Mouse (Mus musculus): ENCODE data around the gene Slc25a34. TPM values are rescaled to one million over a fixed set of nuclear protein-coding genes. Genes with fewer than 3 reads are reported as not detected.
A peak's percentile ranks its signal among the peaks of the same experiment; 100 is the strongest.

Slc25a34 gene
- polyA plus RNA-seq, 1 experiment from 2014 or later: 0.14 TPM

DNA sequence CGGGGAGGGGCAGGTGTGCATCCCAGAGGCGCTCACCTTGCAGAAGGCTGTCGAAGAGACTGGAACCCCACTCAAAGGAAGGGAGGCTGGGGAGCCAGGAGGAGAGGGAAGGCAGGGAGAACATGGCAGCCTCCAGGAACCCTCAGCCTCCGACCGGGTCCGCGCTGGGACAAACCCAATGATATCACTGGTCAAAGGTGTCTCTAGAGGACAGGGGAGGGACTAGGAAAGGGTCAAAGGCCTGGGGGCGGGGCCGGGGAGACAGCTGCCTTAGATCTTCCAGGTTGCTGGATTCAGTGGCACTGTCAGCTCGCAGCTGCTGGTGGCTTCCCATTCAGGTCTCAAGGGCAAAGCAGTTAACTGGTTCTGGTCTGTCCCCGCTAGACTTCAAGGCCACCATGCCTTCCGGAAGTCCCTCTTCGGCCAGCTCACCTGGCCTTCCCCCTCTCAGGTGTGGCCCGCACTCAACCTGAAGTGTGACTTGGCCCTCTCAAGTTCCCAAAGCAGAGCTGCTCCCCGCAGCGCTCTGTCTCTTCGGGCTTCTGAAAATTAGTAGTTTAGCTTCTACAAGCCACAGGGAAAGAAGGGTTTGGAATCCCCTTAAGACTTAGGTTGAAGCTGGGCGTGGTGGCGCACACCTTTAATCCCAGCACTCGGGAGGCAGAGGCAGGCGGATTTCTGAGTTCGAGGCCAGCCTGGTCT is 5.6 kb downstream of the Slc25a34 start:
- peak; percentile 82 for ATAC-seq (ENCODE audit: low read depth)
- Histone ChIP-seq H3K36me3 (ENCODE audit: control insufficient read depth, insufficient read depth) (no peaks in the 10 kb centered on the region), H3K9ac (ENCODE audit: low read depth, low read length) (peak overlapping the region; percentile 58), H3K4me3 (ENCODE audit: low read depth, low read length) (peak overlapping the region; percentile 58), H3K4me1 (ENCODE audit: control insufficient read depth, low read depth, low read length) (peaks cover 12% of the 10 kb centered on the region), H3K4me2 (ENCODE audit: low read depth, low read length) (peak overlapping the region; percentile 59), H3K27me3 (ENCODE audit: control insufficient read depth, insufficient read depth, low read depth, low read length) (no peaks in the 10 kb centered on the region; the same call in 1 of the 2 replicates), H3K27ac (ENCODE audit: low read length) (peak overlapping the region; percentile 10; the same call in 1 of the 2 replicates), H3K9me3 (replicated peaks; ENCODE audit: control insufficient read depth, low read length) (no peaks in the 10 kb centered on the region)
- WGBS (ENCODE audit: insufficient replicate concordance): 11% methylated on average over 22 of the region's 22 CpGs

DNA sequence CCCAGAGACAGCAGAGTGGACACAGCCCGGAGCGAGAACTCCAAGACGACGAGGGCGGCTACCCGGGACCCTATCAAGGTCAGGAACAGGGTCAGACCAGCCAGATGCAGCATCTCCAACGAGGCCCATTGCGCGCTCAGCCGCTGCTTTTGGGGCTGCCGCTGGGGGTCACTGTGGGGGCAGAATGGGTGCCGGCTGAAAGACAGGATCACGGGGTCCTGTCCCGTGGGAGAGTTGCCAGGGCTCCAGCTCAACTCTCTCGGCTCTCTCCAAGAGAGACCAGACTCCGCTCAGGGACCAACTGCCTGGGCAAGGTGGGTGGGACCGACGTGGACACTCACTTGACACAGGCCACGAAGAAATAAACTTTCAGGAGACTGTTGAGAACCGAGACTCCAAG is 6.3 kb downstream of the Slc25a34 start:
- WGBS (ENCODE audit: insufficient replicate concordance): 3% methylated on average over 20 of the region's 20 CpGs
- Histone ChIP-seq H3K9me3 (replicated peaks; ENCODE audit: control insufficient read depth, low read length) (no peaks in the 10 kb centered on the region), H3K36me3 (ENCODE audit: control insufficient read depth, insufficient read depth) (no peaks in the 10 kb centered on the region), H3K27me3 (ENCODE audit: control insufficient read depth, insufficient read depth, low read depth, low read length) (no peaks in the 10 kb centered on the region; the same call in 1 of the 2 replicates), H3K27ac (ENCODE audit: low read length) (peak overlapping the region; percentile 10; the same call in 1 of the 2 replicates), H3K9ac (ENCODE audit: low read depth, low read length) (peak overlapping the region; percentile 58), H3K4me1 (ENCODE audit: control insufficient read depth, low read depth, low read length) (peaks cover 12% of the 10 kb centered on the region), H3K4me3 (ENCODE audit: low read depth, low read length) (peak overlapping the region; percentile 58), H3K4me2 (ENCODE audit: low read depth, low read length) (peak overlapping the region; percentile 59)
- peak; percentile 28 for ATAC-seq (ENCODE audit: low read depth)

DNA sequence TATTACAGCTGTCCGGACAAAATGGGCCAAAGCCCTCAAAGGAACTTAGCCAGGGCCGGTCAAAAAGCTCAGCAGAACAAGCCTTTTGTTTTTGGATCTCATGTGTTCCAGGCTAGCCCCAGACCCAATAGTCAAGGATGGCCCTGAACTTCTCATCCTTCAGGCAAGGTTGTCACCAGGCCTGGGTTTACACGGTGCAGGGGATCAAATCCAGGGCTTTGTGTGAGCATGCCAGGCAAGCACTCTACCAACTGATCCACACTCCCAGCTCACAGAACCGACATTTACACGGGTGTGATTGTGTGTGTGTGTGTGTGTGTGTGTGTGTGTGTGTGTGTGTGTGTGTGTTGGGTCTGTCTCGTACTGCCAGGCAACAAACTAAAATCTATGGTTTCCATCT is 6.8 kb downstream of the Slc25a34 start:
- no peak overlapping the region for H3K4me2 ChIP-seq (ENCODE audit: low read depth, low read length)
- peaks cover 12% of the 10 kb centered on the region for H3K4me1 ChIP-seq (ENCODE audit: control insufficient read depth, low read depth, low read length)
- H3K36me3 ChIP-seq (ENCODE audit: control insufficient read depth, insufficient read depth): no peaks in the 10 kb centered on the region
- 58% methylated on average over 6 of the region's 6 CpGs for WGBS (ENCODE audit: insufficient replicate concordance)
- no peaks in the 10 kb centered on the region for H3K9me3 ChIP-seq (replicated peaks; ENCODE audit: control insufficient read depth, low read length)
- no peak overlapping the region for H3K4me3 ChIP-seq (ENCODE audit: low read depth, low read length)
- no peak overlapping the region for H3K9ac ChIP-seq (ENCODE audit: low read depth, low read length)
- no peak for ATAC-seq (ENCODE audit: low read depth)
- no peaks in the 10 kb centered on the region; the same call in 1 of the 2 replicates for H3K27me3 ChIP-seq (ENCODE audit: control insufficient read depth, insufficient read depth, low read depth, low read length)
- no peak overlapping the region for H3K27ac ChIP-seq (ENCODE audit: low read length)

DNA sequence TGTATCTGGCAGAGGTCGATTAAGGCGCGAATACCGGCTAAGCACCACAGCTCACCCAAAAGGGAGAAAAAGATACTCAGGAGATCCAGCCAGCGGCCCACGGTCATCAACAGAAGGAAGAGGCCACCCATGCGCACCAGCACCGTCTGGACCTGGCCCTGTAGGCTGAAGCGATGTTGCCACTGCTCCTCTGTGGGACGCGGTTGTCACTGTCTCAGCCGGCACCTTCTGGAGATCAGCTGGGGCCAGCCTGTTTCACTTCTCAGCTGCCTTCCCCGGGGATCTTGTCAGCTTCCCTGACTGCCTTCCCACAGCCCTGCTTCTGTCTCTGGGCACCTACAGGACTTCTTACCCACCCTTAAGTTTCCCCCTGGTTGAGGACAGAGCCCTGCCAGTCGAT is 8.7 kb downstream of the Slc25a34 start:
- H3K27me3 ChIP-seq (ENCODE audit: control insufficient read depth, insufficient read depth, low read depth, low read length): no peaks in the 10 kb centered on the region; the same call in 1 of the 2 replicates
- H3K4me3 ChIP-seq (ENCODE audit: low read depth, low read length): no peak overlapping the region
- no peak for ATAC-seq (ENCODE audit: low read depth)
- WGBS (ENCODE audit: insufficient replicate concordance): 70% methylated on average over 14 of the region's 14 CpGs
- H3K36me3 ChIP-seq (ENCODE audit: control insufficient read depth, insufficient read depth): no peaks in the 10 kb centered on the region
- peaks cover 12% of the 10 kb centered on the region for H3K4me1 ChIP-seq (ENCODE audit: control insufficient read depth, low read depth, low read length)
- H3K4me2 ChIP-seq (ENCODE audit: low read depth, low read length): no peak overlapping the region
- H3K27ac ChIP-seq (ENCODE audit: low read length): no peak overlapping the region
- no peaks in the 10 kb centered on the region for H3K9me3 ChIP-seq (replicated peaks; ENCODE audit: control insufficient read depth, low read length)
- no peak overlapping the region for H3K9ac ChIP-seq (ENCODE audit: low read depth, low read length)

DNA sequence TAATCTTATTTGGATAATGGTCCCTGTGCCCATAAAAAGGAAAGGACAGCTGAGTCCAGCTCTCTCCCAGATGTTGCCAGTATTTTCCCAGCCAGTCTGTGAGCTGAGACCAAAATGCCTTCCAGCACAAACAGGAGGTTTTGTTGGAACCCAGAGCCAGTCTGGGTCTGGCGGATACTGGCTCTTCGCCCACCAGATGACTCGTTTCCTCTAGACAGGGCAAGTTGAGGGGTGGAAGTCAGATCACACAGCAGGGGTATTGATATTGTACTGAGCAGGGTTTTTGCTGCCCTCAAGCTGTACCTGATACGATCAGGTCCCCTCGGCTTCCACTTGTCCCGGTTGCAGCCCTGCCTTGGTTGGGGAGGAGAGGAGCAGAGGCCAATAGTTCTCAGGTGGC is 14.1 kb downstream of the Slc25a34 start:
- H3K9ac ChIP-seq (ENCODE audit: low read depth, low read length): no peak overlapping the region
- H3K4me1 ChIP-seq (ENCODE audit: control insufficient read depth, low read depth, low read length): no peaks in the 10 kb centered on the region
- no peaks in the 10 kb centered on the region for H3K9me3 ChIP-seq (replicated peaks; ENCODE audit: control insufficient read depth, low read length)
- H3K4me2 ChIP-seq (ENCODE audit: low read depth, low read length): no peak overlapping the region
- H3K27me3 ChIP-seq (ENCODE audit: control insufficient read depth, insufficient read depth, low read depth, low read length): no peaks in the 10 kb centered on the region
- no peak for ATAC-seq (ENCODE audit: low read depth)
- 55% methylated on average over 6 of the region's 6 CpGs for WGBS (ENCODE audit: insufficient replicate concordance)
- no peak overlapping the region for H3K27ac ChIP-seq (ENCODE audit: low read length)
- H3K36me3 ChIP-seq (ENCODE audit: control insufficient read depth, insufficient read depth): no peaks in the 10 kb centered on the region
- no peak overlapping the region for H3K4me3 ChIP-seq (ENCODE audit: low read depth, low read length)

DNA sequence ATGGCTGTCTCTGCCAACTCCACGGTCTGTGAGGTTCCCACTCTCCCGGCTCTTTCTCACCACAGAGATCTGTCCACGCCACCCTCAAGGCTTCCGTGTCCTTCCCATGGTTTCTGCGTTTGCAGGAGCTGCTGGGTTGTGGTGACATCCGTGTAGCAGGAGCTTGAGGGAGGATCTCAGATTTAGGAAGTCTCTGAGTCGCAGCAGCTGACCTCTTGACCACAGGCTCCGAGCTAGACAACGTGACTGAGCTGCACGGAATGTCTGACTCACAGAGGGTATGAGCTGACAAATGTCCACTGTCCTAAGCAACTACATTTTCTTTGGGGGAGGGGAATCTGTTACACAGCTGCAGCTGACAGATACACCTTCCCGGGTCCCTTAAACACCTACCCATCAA is 17.8 kb downstream of the Slc25a34 start, which contains the start of gene Fblim1:
Fblim1 (minus strand) TSS at position 236 of the 400 bp plus-strand sequence.
- H3K9me3 ChIP-seq (replicated peaks; ENCODE audit: control insufficient read depth, low read length): no peaks in the 10 kb centered on the region
- no peak within 1 kb of the TSS for H3K27ac ChIP-seq (ENCODE audit: low read length)
- H3K4me2 ChIP-seq (ENCODE audit: low read depth, low read length): no peak within 1 kb of the TSS
- 62% methylated on average over 11 of the region's 11 CpGs for WGBS (ENCODE audit: insufficient replicate concordance)
- no peaks in the 10 kb centered on the region for H3K27me3 ChIP-seq (ENCODE audit: control insufficient read depth, insufficient read depth, low read depth, low read length)
- no peaks in the 10 kb centered on the region for H3K36me3 ChIP-seq (ENCODE audit: control insufficient read depth, insufficient read depth)
- no peak within 1 kb of the TSS for H3K4me3 ChIP-seq (ENCODE audit: low read depth, low read length)
- no peak within 1 kb of the TSS for H3K9ac ChIP-seq (ENCODE audit: low read depth, low read length)
- peak; percentile 35; the same call in 1 of the 2 replicates for ATAC-seq (ENCODE audit: low read depth)
- no peaks in the 10 kb centered on the region for H3K4me1 ChIP-seq (ENCODE audit: control insufficient read depth, low read depth, low read length)

DNA sequence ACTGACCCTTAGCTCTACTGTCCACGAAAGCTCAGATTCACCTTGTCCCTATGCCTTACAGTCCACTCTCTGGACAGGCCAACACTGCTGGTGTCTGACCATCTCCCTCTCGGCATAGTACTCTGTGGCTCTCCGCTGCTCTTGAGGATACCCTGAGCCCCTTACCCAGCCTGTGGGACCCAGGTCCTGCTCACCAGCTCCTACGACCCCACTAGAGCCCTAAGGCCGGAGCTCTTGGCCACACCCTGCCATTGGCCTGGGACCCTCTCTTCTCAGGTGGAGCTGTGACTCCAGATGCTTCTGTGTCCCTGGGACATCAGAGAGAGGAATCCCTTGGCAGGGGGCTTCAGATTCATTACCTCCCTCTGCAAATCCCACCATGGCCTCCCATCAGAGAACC is 18.2 kb downstream of the Slc25a34 start:
- Histone ChIP-seq H3K9ac (ENCODE audit: low read depth, low read length) (no peak overlapping the region), H3K9me3 (replicated peaks; ENCODE audit: control insufficient read depth, low read length) (no peaks in the 10 kb centered on the region), H3K4me2 (ENCODE audit: low read depth, low read length) (no peak overlapping the region), H3K27ac (ENCODE audit: low read length) (no peak overlapping the region), H3K27me3 (ENCODE audit: control insufficient read depth, insufficient read depth, low read depth, low read length) (peaks cover 3% of the 10 kb centered on the region), H3K4me3 (ENCODE audit: low read depth, low read length) (no peak overlapping the region), H3K36me3 (ENCODE audit: control insufficient read depth, insufficient read depth) (no peaks in the 10 kb centered on the region), H3K4me1 (ENCODE audit: control insufficient read depth, low read depth, low read length) (no peaks in the 10 kb centered on the region)
- 66% methylated on average over 5 of the region's 5 CpGs for WGBS (ENCODE audit: insufficient replicate concordance)
- ATAC-seq (ENCODE audit: low read depth): no peak

DNA sequence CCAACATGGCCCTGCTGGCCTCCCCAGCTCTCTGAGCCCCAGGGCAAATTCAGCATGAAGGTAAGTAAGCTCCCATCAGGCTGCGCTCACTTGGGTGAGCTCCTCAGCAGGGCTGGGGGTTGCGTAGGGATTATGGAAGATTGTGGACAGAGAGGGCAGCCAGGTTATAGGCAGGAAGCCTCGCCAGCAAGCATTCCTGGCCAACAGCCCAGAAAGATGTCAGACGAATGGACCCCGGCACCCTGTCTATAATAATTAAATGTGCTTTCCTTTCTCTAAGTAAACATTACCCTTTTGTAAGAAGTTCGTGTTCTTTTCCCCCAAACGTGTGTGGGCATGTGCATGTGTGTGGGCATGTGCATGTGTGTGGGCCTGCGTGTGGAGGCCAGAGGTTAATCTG is 19.1 kb downstream of the Slc25a34 start:
- no peaks in the 10 kb centered on the region for H3K36me3 ChIP-seq (ENCODE audit: control insufficient read depth, insufficient read depth)
- no peaks in the 10 kb centered on the region; the same call in 1 of the 2 replicates for H3K4me1 ChIP-seq (ENCODE audit: control insufficient read depth, low read depth, low read length)
- no peak overlapping the region for H3K4me2 ChIP-seq (ENCODE audit: low read depth, low read length)
- ATAC-seq (ENCODE audit: low read depth): no peak; the same call in 1 of the 2 replicates
- H3K9me3 ChIP-seq (replicated peaks; ENCODE audit: control insufficient read depth, low read length): no peaks in the 10 kb centered on the region
- peaks cover 12% of the 10 kb centered on the region for H3K27me3 ChIP-seq (ENCODE audit: control insufficient read depth, insufficient read depth, low read depth, low read length)
- H3K9ac ChIP-seq (ENCODE audit: low read depth, low read length): no peak overlapping the region
- H3K27ac ChIP-seq (ENCODE audit: low read length): no peak overlapping the region
- 56% methylated on average over 8 of the region's 8 CpGs for WGBS (ENCODE audit: insufficient replicate concordance)
- no peak overlapping the region for H3K4me3 ChIP-seq (ENCODE audit: low read depth, low read length)

DNA sequence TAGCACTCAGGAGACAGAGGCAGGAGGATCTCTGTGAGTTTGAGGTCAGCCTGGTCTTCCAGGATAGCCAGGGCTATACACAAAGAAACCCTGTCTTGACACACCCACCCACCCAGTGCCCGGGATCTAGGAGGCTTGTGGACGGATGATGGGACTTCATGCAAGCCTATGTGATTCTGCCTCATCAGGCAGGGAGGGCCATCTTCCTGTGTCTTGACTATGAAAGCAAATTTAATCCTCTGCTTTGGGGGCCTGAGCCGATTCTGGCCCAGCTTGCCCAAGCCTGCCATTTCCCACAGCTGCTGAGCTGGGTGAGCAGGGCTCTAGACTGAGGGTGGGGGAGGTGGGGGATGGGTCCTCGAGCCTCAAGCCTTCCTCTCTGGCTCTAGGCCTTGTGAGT is 19.7 kb downstream of the Slc25a34 start:
- no peak for ATAC-seq (ENCODE audit: low read depth)
- no peak overlapping the region for H3K4me2 ChIP-seq (ENCODE audit: low read depth, low read length)
- WGBS (ENCODE audit: insufficient replicate concordance): 54% methylated on average over 4 of the region's 4 CpGs
- H3K4me1 ChIP-seq (ENCODE audit: control insufficient read depth, low read depth, low read length): no peaks in the 10 kb centered on the region; the same call in 1 of the 2 replicates
- no peaks in the 10 kb centered on the region for H3K36me3 ChIP-seq (ENCODE audit: control insufficient read depth, insufficient read depth)
- no peak overlapping the region for H3K4me3 ChIP-seq (ENCODE audit: low read depth, low read length)
- peaks cover 18% of the 10 kb centered on the region for H3K27me3 ChIP-seq (ENCODE audit: control insufficient read depth, insufficient read depth, low read depth, low read length)
- H3K9me3 ChIP-seq (replicated peaks; ENCODE audit: control insufficient read depth, low read length): no peaks in the 10 kb centered on the region
- no peak overlapping the region for H3K9ac ChIP-seq (ENCODE audit: low read depth, low read length)
- no peak overlapping the region for H3K27ac ChIP-seq (ENCODE audit: low read length)

All from liver, embryonic 16.5 days (tissue).